Mouse (Mus musculus) stomach, postnatal 0 days (tissue): Measurements from ENCODE around the gene Sugct. TPM values are rescaled to one million over a fixed set of nuclear protein-coding genes. Genes with fewer than 3 reads are reported as not detected.

Source experiments
- ATAC-seq: fragments of 200-750 bp; cut with Nextera tagmentation; 2 replicates; pipeline ENCODE4 v1.8.0; 2017; ENCODE audit not compliant: low FRiP score, low TSS enrichment
- DNase-seq: peaks from one replicate; pipeline ENCODE4 v3.0.0-alpha.2; 2016; ENCODE audit warnings: low spot score
- H3K27ac ChIP-seq: fragments of 300-500 bp; sonication (generic); replicated peaks from 2 replicates; pipeline ENCODE4 v1.5.1; 2014; ENCODE audit warnings: mild to moderate bottlenecking, control low read depth
- H3K27me3 ChIP-seq: fragments of 300-500 bp; sonication (generic); 2 replicates; pipeline ENCODE4 v1.6.1; 2014; ENCODE audit warnings: low read length; ENCODE audit not compliant: control insufficient read depth, insufficient read depth
- H3K36me3 ChIP-seq: fragments of 300-500 bp; sonication (generic); 2 replicates; pipeline ENCODE4 v1.6.1; 2014; ENCODE audit warnings: low read length, mixed read lengths; ENCODE audit not compliant: control insufficient read depth, insufficient read depth
- H3K4me1 ChIP-seq: fragments of 300-500 bp; sonication (generic); replicated peaks from 2 replicates; pipeline ENCODE4 v1.6.1; 2014; ENCODE audit warnings: antibody characterized with exemption; ENCODE audit not compliant: control insufficient read depth, insufficient read depth
- H3K4me2 ChIP-seq: fragments of 300-500 bp; sonication (generic); replicated peaks from 2 replicates; pipeline ENCODE4 v1.6.1; 2014; ENCODE audit warnings: low read depth, mild to moderate bottlenecking, control low read depth, moderate library complexity
- H3K4me3 ChIP-seq: fragments of 300-500 bp; sonication (generic); 2 replicates; pipeline ENCODE4 v1.5.1; 2014; ENCODE audit warnings: low read depth, low read length, control low read depth
- H3K9ac ChIP-seq: fragments of 300-500 bp; sonication (generic); 2 replicates; pipeline ENCODE4 v1.6.1; 2014; ENCODE audit warnings: mild to moderate bottlenecking, low read length, control low read depth, mixed read lengths
- H3K9me3 ChIP-seq: fragments of 300-500 bp; sonication (generic); 2 replicates; pipeline ENCODE4 v1.6.1; 2016; ENCODE audit warnings: low read length; ENCODE audit not compliant: control insufficient read depth
- CTCF ChIP-seq: IDR thresholded peaks from 2 replicates; pipeline ENCODE4 v1.5.1; 2016; ENCODE audit warnings: antibody characterized with exemption, low read depth, mild to moderate bottlenecking, moderate library complexity
- EP300 ChIP-seq: optimal IDR thresholded peaks from 2 replicates; pipeline ENCODE3; 2016; ENCODE audit warnings: antibody characterized with exemption
- WGBS: fragments of 180-500 bp; shearing (Covaris S2); extraction: QIAGEN DNeasy Blood & Tissue Kit; methylation state at CpG from one replicate; pipeline ENCODE4 v1.1.7; 2014; 5-methylcytosine and 5-hydroxymethylcytosine counted together
- polyA plus RNA-seq: library from polyadenylated mRNA; unstranded; fragments of >200 nt; fragmentation: Nextera tagmentation; extraction: Ambion mirVana; gene quantifications from 2 replicates; pipeline ENCODE4 v1.2.1, GENCODE M21; 2015

Gene Sugct
- polyA plus RNA-seq, 1 experiment from 2014 or later = 6.1 TPM

- TF ChIP-seq EP300 (no peak), CTCF (no peak)
- H3K9me3 ChIP-seq = no peaks in the 10 kb centered on the region
- no peak overlapping the region for H3K9ac ChIP-seq
- no peaks in the 10 kb centered on the region for H3K36me3 ChIP-seq
- ATAC-seq (no peak), DNase-seq (no peak)
- H3K4me3 ChIP-seq = no peak overlapping the region
- H3K27ac ChIP-seq = no peak overlapping the region
- H3K4me2 ChIP-seq = no peak overlapping the region
- no peaks in the 10 kb centered on the region for H3K27me3 ChIP-seq
- H3K4me1 ChIP-seq = no peaks in the 10 kb centered on the region
Observed at GRCm38 (mm10) chr13:17638008-17638407, 57.3 kb downstream of the Sugct start.

GRCm38 (mm10) chr13:17627108-17627507, 68.2 kb downstream of the Sugct start:
- Histone ChIP-seq H3K9ac (no peak overlapping the region), H3K9me3 (no peaks in the 10 kb centered on the region), H3K36me3 (no peaks in the 10 kb centered on the region), H3K4me3 (no peak overlapping the region), H3K27me3 (no peaks in the 10 kb centered on the region), H3K4me1 (no peaks in the 10 kb centered on the region), H3K27ac (no peak overlapping the region), H3K4me2 (no peak overlapping the region)
- DNase-seq (no peak), ATAC-seq (no peak)
- TF ChIP-seq CTCF (no peak), EP300 (no peak)
- 88% methylated on average over 5 of the region's 5 CpGs for WGBS

GRCm38 (mm10) chr13:17624976-17625375, 70.4 kb downstream of the Sugct start:
- TF ChIP-seq EP300 (no peak), CTCF (no peak)
- Histone ChIP-seq H3K27ac (no peak overlapping the region), H3K36me3 (no peaks in the 10 kb centered on the region), H3K9ac (no peak overlapping the region), H3K4me3 (no peak overlapping the region), H3K4me1 (no peaks in the 10 kb centered on the region), H3K9me3 (no peaks in the 10 kb centered on the region), H3K4me2 (no peak overlapping the region), H3K27me3 (no peaks in the 10 kb centered on the region)
- DNase-seq = no peak
- no peak for ATAC-seq

GRCm38 (mm10) chr13:17606217-17606616, 89.1 kb downstream of the Sugct start:
- no peak overlapping the region for H3K4me3 ChIP-seq
- H3K27ac ChIP-seq = no peak overlapping the region
- no peaks in the 10 kb centered on the region for H3K27me3 ChIP-seq
- no peak for DNase-seq
- no peaks in the 10 kb centered on the region for H3K4me1 ChIP-seq
- H3K9ac ChIP-seq = no peak overlapping the region
- H3K36me3 ChIP-seq = no peaks in the 10 kb centered on the region
- ATAC-seq = no peak
- TF ChIP-seq EP300 (no peak), CTCF (no peak)
- no peak overlapping the region for H3K4me2 ChIP-seq
- no peaks in the 10 kb centered on the region for H3K9me3 ChIP-seq
- 70% methylated on average over 1 of the region's 1 CpGs for WGBS

- no peak for TF ChIP-seq EP300
- no peak for TF ChIP-seq CTCF
- no peak overlapping the region for H3K27ac ChIP-seq
Observed at GRCm38 (mm10) chr13:17604670-17605069, 90.7 kb downstream of the Sugct start.

GRCm38 (mm10) chr13:17603756-17604155, 91.6 kb downstream of the Sugct start:
- no peaks in the 10 kb centered on the region for H3K9me3 ChIP-seq
- 90% methylated on average over 5 of the region's 5 CpGs for WGBS
- no peaks in the 10 kb centered on the region for H3K4me1 ChIP-seq
- no peak overlapping the region for H3K27ac ChIP-seq
- no peak overlapping the region for H3K4me3 ChIP-seq
- no peaks in the 10 kb centered on the region for H3K36me3 ChIP-seq
- no peak overlapping the region for H3K4me2 ChIP-seq
- H3K9ac ChIP-seq = no peak overlapping the region
- no peak for DNase-seq
- H3K27me3 ChIP-seq = no peaks in the 10 kb centered on the region
- ATAC-seq = no peak
- TF ChIP-seq EP300 = no peak
- no peak for TF ChIP-seq CTCF

More at GRCm38 (mm10) chr13:17604670-17605069, 90.7 kb downstream of the Sugct start:
- no peaks in the 10 kb centered on the region for H3K36me3 ChIP-seq
- H3K9ac ChIP-seq = no peak overlapping the region
- ATAC-seq = no peak
- 52% methylated on average over 3 of the region's 3 CpGs for WGBS
- no peaks in the 10 kb centered on the region for H3K27me3 ChIP-seq
- H3K4me3 ChIP-seq = no peak overlapping the region
- H3K4me1 ChIP-seq = no peaks in the 10 kb centered on the region
- no peak for DNase-seq
- H3K9me3 ChIP-seq = no peaks in the 10 kb centered on the region
- no peak overlapping the region for H3K4me2 ChIP-seq
